Mouse (Mus musculus): Measurements from ENCODE around the gene Arhgef28. TPM values are rescaled to one million over a fixed set of nuclear protein-coding genes. Genes with fewer than 3 reads are reported as not detected.

Arhgef28 gene
- total and polyA plus RNA-seq, 3 experiments: not detected

DNA sequence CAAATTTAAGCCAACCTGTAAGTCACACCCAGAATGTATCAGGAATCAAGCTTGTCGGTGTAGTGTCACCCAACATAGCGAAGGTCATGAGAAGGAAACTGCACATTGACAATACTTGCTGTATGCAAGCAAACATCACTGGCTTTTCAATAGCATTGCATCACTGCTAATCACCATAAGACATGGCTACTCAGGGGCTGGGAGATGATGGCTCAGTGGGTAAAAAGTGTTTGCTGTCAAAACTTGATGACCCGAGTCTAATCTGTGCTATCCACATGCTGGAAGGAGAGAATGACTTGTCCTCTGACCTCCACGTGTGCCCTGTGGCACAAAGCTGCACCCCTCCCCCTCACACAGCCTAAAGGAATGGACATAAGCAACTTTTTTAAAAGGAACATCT is 133.0 kb downstream of the Arhgef28 start:
- Histone ChIP-seq H3K36me3 (ENCODE audit: control insufficient read depth in 1 of 2, insufficient read depth in 2 of 2, low read length in 2 of 2) (no peaks in the 10 kb centered on the region), H3K27me3 (ENCODE audit: control insufficient read depth in 1 of 2, insufficient read depth in 2 of 2, low read length in 2 of 2) (no peaks in the 10 kb centered on the region), H3K9me3 (replicated peaks; ENCODE audit: insufficient read depth, low read length) (no peaks in the 10 kb centered on the region), H3K9ac (ENCODE audit: control insufficient read depth, low read depth, low read length, poor library complexity, severe bottlenecking) (no peak overlapping the region), H3K4me1 (ENCODE audit: control insufficient read depth in 1 of 2, insufficient read depth in 2 of 2, low read length in 2 of 2) (no peaks in the 10 kb centered on the region), H3K79me2 (ENCODE audit: control insufficient read depth, insufficient read depth, low read length, poor library complexity) (no peaks in the 10 kb centered on the region), H3K27ac (ENCODE audit: control insufficient read depth, low read depth, low read length) (no peak overlapping the region), H3K4me3 (ENCODE audit: control insufficient read depth in 1 of 2, insufficient read depth in 1 of 2, low read depth in 2 of 2, low read length in 2 of 2) (no peak overlapping the region)
- DNase-seq (ENCODE audit: low read depth, low spot score): no peak
- TF ChIP-seq JUND (IDR thresholded peaks at IDR 0.05; ENCODE audit: low read depth, low read length) (no peak), MYB (IDR thresholded peaks at IDR 0.05; ENCODE audit: low read depth, low read length) (no peak), CTCF (IDR thresholded peaks at IDR 0.05 in 2 of 3, conservative IDR thresholded peaks at IDR 0.05 in 1 of 3; ENCODE audit: control insufficient read depth in 1 of 3, insufficient read depth in 1 of 3, low read depth in 2 of 3, low read length in 3 of 3, poor library complexity in 1 of 3, severe bottlenecking in 1 of 3) (no peak), POLR2A (IDR thresholded peaks at IDR 0.05; ENCODE audit: control insufficient read depth in 1 of 2, insufficient read depth in 1 of 2, low read depth in 1 of 2, low read length in 2 of 2, poor library complexity in 1 of 2) (no peak), GATA1 (IDR thresholded peaks at IDR 0.05; ENCODE audit: low read depth, low read length) (no peak), TBP (IDR thresholded peaks at IDR 0.05; ENCODE audit: low read depth, low read length) (no peak), ZNF384 (IDR thresholded peaks at IDR 0.05; ENCODE audit: low read depth, low read length) (no peak), ZKSCAN1 (IDR thresholded peaks at IDR 0.05; ENCODE audit: low read depth, low read length) (no peak), RCOR1 (IDR thresholded peaks at IDR 0.05; ENCODE audit: low read depth, low read length) (no peak), NRF1 (IDR thresholded peaks at IDR 0.05; ENCODE audit: insufficient read depth, low read depth, low read length, poor library complexity, severe bottlenecking) (no peak), KAT2A (conservative IDR thresholded peaks at IDR 0.05; ENCODE audit: low read depth, low read length) (no peak), MYC (IDR thresholded peaks at IDR 0.05; ENCODE audit: low read depth, low read length) (no peak), SIN3A (IDR thresholded peaks at IDR 0.05; ENCODE audit: low read length) (no peak), HCFC1 (IDR thresholded peaks at IDR 0.05; ENCODE audit: low read depth, low read length) (no peak), BHLHE40 (IDR thresholded peaks at IDR 0.05; ENCODE audit: borderline replicate concordance, low read depth, low read length) (no peak), MAFK (IDR thresholded peaks at IDR 0.05; ENCODE audit: borderline replicate concordance, low read depth, low read length) (no peak), UBTF (IDR thresholded peaks at IDR 0.05; ENCODE audit: borderline replicate concordance, insufficient read depth, low read depth, low read length) (no peak), TAL1 (IDR thresholded peaks at IDR 0.05; ENCODE audit: low read length) (no peak), MXI1 (IDR thresholded peaks at IDR 0.05; ENCODE audit: low read depth, low read length) (no peak), USF1 (IDR thresholded peaks at IDR 0.05; ENCODE audit: low read depth, low read length) (no peak)

DNA sequence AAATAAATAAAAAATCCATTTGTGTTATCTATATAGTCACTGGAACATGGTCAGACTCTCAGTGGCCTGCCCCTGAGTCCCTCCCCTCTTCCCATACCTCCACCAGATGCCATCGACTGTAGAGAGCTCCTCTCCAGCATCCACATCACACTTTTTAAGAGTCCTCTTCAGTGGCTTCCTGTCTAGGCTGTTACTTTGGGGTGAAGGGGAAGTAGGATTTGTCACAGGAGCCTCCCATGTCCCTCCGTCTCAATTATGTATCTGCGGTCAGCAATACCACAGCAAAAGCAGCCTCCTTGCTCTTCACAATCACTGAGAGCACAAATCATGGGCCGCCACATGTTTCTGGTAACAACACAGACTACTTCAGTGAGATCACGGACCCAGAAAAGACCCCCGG is 135.8 kb downstream of the Arhgef28 start:
- H3K9me3 ChIP-seq (replicated peaks; ENCODE audit: insufficient read depth, low read length): no peaks in the 10 kb centered on the region
- TF ChIP-seq ZKSCAN1 (IDR thresholded peaks at IDR 0.05; ENCODE audit: low read depth, low read length): no peak
- no peak for TF ChIP-seq ZMIZ1 (IDR thresholded peaks at IDR 0.05; ENCODE audit: low read depth, low read length)
- no peak for TF ChIP-seq NRF1 (IDR thresholded peaks at IDR 0.05; ENCODE audit: insufficient read depth, low read depth, low read length, poor library complexity, severe bottlenecking)
- no peak for TF ChIP-seq MXI1 (IDR thresholded peaks at IDR 0.05; ENCODE audit: low read depth, low read length)
- no peak for TF ChIP-seq MEF2A (IDR thresholded peaks at IDR 0.05; ENCODE audit: extremely low read depth, insufficient replicate concordance, low read depth, low read length, poor library complexity, severe bottlenecking)
- no peak for TF ChIP-seq KAT2A (conservative IDR thresholded peaks at IDR 0.05; ENCODE audit: low read depth, low read length)
- no peak for TF ChIP-seq USF1 (IDR thresholded peaks at IDR 0.05; ENCODE audit: low read depth, low read length)
- TF ChIP-seq UBTF (IDR thresholded peaks at IDR 0.05; ENCODE audit: borderline replicate concordance, insufficient read depth, low read depth, low read length): no peak
- no peak for TF ChIP-seq SMC3 (IDR thresholded peaks at IDR 0.05; ENCODE audit: low read depth, low read length)
- no peak for TF ChIP-seq CHD2 (IDR thresholded peaks at IDR 0.05; ENCODE audit: low read length)
- TF ChIP-seq CHD1 (IDR thresholded peaks at IDR 0.05; ENCODE audit: low read depth, low read length): no peak
- TF ChIP-seq POLR2AphosphoS5 (IDR thresholded peaks at IDR 0.05; ENCODE audit: borderline replicate concordance, low read depth, low read length): no peak
- no peak for TF ChIP-seq ZC3H11A (IDR thresholded peaks at IDR 0.05; ENCODE audit: low read depth, low read length)
- no peak for TF ChIP-seq POLR2A (IDR thresholded peaks at IDR 0.05; ENCODE audit: control insufficient read depth in 1 of 2, insufficient read depth in 1 of 2, low read depth in 1 of 2, low read length in 2 of 2, poor library complexity in 1 of 2)
- TF ChIP-seq ETS1 (IDR thresholded peaks at IDR 0.05; ENCODE audit: low read depth, low read length): no peak
- no peak for TF ChIP-seq MAX (IDR thresholded peaks at IDR 0.05; ENCODE audit: low read length)
- TF ChIP-seq ZNF384 (IDR thresholded peaks at IDR 0.05; ENCODE audit: low read depth, low read length): no peak
- no peak for TF ChIP-seq HCFC1 (IDR thresholded peaks at IDR 0.05; ENCODE audit: low read depth, low read length)
- H3K9ac ChIP-seq (ENCODE audit: control insufficient read depth, low read depth, low read length, poor library complexity, severe bottlenecking): no peak overlapping the region
- no peaks in the 10 kb centered on the region for H3K79me2 ChIP-seq (ENCODE audit: control insufficient read depth, insufficient read depth, low read length, poor library complexity)
- no peak overlapping the region for H3K4me3 ChIP-seq (ENCODE audit: control insufficient read depth in 1 of 2, insufficient read depth in 1 of 2, low read depth in 2 of 2, low read length in 2 of 2)
- H3K27me3 ChIP-seq (ENCODE audit: control insufficient read depth in 1 of 2, insufficient read depth in 2 of 2, low read length in 2 of 2): no peaks in the 10 kb centered on the region
- no peak for DNase-seq (ENCODE audit: low read depth, low spot score)
- H3K36me3 ChIP-seq (ENCODE audit: control insufficient read depth in 1 of 2, insufficient read depth in 2 of 2, low read length in 2 of 2): no peaks in the 10 kb centered on the region
- no peaks in the 10 kb centered on the region for H3K4me1 ChIP-seq (ENCODE audit: control insufficient read depth in 1 of 2, insufficient read depth in 2 of 2, low read length in 2 of 2)
- H3K27ac ChIP-seq (ENCODE audit: control insufficient read depth, low read depth, low read length): no peak overlapping the region
